Mouse (Mus musculus) frontal cortex, adult 2 months (tissue): ENCODE measurements around the gene Syt16. TPM values are rescaled to one million over a fixed set of nuclear protein-coding genes. Genes with fewer than 3 reads are reported as not detected.

Experiments
- DNase-seq, 2 experiments: peaks; one replicate each; pipeline ENCODE4 v3.0.0; 2022; ENCODE audit warnings: low spot score in 1 of 2; ENCODE audit errors: extremely low spot score in 1 of 2
- polyA plus RNA-seq: library from polyadenylated mRNA; depleted of rRNA; stranded (reverse); fragments of >200 nt; gene quantifications from 2 replicates; pipeline ENCODE4 v1.2.3, GENCODE M21; 2012

Syt16 gene
- polyA plus RNA-seq, 1 experiment = 49.2 TPM

DNA sequence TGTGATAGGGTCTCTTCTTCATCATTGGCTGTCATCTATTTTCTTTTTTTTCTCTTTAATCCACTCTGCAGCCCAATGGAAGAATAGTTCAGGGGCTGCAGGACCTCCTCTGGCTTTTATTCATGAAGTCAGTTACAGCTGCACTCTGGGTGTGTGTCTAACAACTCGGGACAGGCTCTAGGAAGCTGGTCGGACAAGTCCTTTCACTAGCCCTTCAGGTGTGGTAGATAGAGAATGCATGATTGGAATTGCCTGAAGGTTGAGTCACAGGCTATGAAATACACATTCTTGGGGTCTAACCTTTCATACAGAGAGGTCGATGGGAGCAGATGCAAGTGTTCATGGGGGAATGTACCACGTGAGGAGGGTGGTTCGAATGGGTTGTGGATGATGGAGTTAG, 97.2 kb downstream of the Syt16 start:
- DNase-seq = no peak

DNA sequence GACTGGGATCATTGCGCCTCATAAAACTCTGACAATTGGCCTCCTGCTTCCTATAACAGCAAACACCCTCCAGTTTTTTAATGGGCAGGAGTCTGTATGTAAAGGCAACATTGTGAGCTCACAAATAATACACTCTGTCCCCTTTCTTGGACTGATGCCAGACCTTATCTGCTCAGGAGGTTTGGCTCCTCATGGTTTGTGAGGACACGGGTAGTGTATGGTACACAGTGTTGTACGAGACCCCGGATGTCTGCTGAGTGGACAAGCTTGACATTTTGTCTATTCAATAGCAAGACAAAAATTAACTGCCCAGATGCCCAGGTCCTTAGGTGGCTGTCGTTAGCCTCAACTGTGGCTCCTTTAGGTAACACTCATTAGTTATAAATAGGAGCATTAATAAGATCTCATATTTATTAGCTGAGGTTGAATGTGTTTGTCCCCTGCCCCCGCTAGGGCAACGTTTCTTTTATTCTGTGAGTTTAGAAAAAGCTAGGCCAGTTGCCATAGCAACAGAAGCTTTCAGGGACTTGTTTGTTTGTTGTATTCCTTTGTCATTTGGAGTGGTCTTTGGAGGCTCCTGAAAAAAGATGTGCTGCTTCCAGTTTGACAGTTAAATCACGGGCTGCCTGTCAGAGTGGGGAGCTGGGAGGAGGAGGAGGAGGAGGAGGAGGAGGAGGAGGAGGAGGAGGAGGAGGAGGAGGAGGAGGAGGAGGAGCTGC, 101.3 kb downstream of the Syt16 start:
- no peak for DNase-seq

DNA sequence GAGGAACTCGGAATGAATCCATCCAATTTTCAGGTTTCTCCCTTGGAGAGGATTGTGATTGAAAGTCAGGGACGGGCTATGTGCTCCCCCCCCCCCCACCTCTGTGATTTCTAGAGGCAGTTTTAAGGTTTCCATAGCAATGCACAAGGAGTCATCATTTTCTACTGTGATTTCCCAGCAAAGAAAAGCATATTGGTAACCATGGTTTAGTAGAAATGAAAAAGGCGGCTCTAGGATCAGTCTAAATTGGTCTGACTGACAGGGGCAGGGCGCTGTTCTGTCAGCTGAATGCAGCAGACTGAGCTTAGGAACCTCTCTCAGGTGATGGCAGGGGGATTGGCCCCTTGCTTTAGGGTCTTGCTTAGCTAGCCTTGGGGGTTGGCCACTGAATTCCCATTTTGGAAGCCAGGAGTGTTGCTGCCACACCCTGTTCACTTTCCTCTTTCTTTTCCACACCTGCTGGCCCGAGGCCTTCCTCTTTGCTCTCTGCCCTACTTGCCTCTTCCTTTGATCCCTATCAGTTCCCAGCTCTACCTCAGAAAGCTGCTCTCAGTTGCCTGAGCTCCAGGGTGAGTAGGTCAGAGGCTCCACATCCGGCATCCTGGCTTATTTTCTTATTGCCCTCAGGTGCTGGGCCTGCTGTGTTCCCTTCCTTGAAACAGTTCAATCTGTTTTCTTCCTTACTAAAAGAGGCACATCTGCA, 108.5 kb downstream of the Syt16 start:
- no peak for DNase-seq

DNA sequence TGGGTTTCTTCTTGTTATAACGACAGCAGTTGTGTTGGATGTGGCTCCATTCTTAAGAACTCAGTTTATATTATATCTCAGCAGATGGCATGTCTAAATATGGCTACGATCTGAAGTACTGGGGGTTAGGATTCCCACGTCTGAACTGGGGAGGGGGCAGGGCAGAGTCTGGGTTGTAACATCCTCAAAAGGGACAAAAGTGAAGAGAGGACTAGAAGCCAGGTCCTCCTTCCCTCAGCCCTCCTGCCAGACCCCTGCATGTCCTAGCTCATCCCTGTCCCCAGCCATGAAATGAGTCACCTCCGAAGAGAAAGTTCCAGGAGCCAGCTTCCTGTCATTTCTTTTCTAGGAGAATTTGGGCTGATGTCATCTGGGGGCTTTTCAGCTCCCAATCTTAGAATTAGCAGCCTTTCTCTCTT, 111.2 kb downstream of the Syt16 start:
- peak; percentile 44 to 81 for DNase-seq

DNA sequence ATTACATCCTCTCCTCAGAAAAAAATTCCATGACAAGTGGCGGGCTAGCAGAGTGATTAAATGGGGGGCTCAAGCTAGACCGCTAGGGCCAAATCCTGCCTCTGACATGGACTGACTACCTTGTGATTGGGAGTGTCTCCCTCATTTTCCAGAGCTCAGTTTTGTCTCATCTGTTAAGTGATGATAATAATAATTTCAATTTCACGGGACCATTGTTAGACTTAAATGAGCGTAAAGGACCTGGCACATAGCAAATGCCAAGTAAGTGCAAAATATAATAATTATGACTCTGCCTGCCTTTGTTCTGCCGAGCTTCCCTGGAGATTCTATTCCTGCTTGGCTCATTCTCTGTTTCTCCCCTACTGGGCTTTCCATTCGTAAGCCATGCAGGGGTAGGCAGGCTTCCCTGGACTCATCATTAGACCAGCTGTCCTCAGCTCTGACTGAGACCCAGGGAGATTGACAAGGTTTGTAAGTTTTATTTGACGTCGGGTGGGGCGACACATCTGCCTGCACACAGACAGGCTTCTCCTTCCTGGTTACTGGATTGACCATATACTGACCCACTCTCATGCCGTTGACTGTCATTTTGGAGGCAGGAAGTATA, 112.1 kb downstream of the Syt16 start:
- DNase-seq = no peak

DNA sequence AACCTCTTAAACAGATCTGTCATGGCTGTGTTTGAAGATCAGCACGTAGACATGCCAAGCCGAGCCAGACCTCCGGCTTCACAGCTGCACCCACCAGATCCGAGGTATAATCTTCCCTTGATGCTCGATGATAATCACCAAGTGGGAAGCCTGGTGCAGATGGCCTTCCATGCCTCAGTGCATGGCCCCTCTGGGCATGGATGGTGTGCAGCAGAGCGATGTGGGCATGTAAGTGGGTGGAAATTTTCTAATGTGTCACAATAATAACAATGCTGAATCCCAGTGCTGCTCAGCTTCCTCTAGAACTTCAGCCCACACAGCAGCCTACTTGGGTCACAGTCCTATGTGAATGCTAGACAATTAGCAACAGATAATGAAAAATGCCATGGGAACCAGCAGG, 119.4 kb downstream of the Syt16 start:
- DNase-seq = no peak

DNA sequence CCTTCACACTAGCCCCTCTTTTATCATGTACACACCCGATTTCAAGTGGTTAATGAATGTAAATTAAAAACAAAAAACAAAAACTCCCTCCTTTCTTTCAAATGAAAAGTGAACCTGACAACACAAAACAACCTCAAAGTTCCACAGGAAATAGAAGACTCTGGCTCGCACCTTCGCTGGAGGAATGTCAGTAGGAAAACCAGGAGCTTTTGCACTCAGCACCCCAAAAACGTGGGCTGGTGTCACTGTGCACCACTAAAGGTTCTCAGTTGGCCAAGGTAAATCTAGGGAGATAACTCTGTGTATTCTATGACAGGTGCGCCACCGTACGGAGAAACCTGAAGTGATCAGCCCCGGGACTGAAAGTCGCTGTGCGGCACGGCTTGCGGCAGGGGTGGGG, 128.3 kb downstream of the Syt16 start:
- no peak for DNase-seq

DNA sequence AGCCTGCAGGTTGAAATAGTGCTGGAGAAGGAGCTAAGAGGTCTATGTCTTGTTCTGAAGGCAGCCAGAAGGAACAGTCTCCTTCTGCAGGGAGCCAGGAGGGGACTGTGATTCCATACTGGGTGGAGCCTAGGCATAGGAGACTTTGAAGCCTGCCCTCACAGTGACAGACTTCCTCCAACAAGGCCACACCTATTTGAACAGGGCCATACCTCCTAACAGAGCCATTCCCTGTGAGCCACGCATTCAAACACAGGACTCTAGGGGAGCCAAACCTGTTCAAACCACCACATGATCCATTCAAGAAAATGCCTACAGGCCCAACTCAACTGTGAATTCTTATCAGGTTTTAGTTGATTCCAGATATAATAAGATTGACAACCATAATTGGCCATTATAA, 130.8 kb downstream of the Syt16 start:
- no peak for DNase-seq

DNA sequence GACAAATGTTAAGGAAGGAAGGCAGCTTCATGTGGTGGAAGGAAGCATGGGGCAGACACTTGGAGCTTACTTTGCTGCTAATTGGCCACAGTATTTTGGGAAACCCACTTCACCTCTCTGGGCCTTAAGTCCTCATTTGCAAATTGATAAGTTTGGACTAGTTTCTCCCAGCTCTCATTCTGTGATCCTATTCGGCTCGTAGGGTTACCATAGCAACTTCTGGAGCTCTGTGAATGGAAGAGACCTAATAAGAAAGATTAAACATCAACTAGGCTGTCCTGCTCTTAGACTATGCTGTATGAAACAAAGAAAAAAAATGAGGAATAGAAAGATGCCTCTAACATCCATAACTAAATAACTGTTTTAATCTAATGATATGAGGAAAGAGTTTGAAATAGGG, 134.3 kb downstream of the Syt16 start:
- DNase-seq = no peak

DNA sequence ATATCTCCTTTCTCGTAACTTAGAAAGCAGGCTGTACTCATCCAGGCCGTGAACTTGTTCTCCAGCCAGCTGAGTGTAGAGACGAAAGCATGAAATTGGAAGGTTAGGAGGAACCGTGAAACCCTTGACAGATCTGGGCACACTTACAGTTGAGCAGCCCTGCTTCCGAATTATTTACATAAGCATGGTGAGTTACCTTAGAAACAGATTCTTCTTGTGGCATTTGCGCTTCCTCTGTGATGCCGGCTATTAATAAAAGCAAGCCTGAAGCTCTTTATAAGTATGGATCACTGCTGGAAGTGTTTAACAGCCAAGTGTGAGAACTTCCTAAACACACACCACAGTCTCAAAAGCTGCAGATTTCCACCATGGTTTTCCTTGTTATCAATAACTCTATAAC, 144.7 kb downstream of the Syt16 start:
- DNase-seq = peak in 1 of 2 experiments; percentile 41

DNA sequence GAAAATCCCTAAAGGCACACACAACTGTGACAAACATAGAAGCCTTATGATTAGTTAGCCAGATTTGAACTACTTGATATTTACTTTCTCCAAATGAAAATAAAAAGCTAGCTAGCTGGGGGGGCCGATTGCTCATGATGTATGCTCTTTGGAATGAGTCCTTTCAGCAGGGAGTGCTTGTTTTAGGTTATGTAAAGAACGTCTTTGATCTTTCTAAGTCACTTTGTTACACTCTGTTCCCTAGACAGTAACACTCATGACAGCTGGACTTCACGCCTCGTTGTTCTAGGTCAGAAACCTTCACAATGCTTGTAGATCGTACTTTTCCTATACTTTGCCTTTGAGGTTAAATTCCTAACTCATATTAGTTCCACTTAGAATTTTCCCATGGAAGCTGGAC, 146.9 kb downstream of the Syt16 start:
- no peak for DNase-seq

DNA sequence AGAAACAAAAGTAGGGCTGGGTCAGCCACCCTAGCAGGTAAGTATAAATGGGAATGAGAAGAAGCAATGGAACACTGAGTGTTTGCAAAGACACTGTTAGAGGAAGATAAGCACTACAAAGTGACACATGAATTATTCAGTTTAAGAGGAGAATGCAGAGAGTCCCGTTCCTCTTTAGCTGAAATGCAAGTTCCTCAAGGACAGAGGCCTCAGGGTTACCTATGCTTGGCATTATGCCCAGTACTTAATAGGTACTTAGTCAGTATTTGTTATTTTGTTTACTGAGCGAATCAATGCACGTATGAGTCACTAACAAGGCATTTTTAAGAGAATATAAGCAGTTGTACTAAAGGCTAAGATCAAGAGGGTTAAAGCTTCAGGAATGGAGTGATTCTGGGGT, 163.3 kb downstream of the Syt16 start:
- DNase-seq = no peak

DNA sequence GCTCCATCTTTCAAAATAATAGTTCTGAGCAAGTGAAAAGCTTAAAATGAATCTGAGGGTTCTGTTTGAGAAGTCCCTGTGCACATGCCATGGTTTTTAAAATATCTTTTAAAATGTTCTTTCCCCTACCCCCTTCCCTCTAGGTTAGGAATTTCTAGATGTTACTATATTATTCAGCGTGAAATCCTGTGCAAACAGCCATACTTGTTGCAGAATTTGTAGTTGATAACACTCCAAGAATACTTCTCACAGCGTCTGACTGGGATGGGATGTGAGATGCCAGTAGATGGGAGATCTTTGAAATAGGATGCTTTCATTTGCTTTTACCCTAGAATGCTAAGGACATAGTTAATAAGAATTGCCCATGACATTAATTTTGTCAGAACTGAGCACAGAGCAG, 165.6 kb downstream of the Syt16 start:
- peak in 1 of 2 experiments; percentile 41 for DNase-seq

DNA sequence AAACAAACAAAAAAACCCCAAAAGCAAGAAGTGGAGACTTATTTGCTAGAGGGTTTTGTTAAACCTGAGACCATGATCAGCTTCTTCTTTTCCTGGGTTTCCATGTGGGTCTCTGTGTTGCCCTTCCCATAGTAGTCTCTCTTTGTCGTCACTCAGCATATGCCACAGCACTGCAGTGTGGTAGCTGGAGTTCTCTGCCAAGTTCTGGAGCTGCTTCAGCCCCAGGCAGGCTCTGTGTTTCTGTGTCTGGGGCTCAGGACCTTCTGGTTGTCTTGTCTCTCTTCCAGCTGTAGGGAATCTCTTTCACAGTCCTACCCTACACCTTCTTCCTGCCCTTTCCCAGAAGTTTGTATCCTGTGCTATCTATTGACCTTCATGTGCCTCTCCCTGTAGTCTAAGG, 173.8 kb downstream of the Syt16 start:
- no peak for DNase-seq

DNA sequence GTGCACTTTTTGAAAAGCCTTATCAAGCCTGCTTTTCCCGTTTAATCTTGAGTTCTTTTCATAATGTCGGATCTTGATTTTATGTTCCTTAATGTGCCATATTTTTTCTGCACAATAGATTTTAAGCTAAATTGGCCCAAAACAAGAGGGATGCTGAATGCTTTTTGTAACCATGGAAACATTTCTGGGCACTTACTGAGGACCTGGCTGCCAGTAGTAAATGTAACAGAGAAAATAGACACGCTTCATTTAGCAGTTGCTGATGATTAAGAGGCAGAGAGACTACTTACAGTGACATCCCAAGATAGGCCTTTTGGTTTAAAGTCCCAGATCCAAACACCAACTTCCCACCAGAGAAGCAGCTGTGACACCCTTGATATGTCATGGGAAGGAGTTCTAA, 176.4 kb downstream of the Syt16 start:
- peak; percentile 18 to 35 for DNase-seq

DNA sequence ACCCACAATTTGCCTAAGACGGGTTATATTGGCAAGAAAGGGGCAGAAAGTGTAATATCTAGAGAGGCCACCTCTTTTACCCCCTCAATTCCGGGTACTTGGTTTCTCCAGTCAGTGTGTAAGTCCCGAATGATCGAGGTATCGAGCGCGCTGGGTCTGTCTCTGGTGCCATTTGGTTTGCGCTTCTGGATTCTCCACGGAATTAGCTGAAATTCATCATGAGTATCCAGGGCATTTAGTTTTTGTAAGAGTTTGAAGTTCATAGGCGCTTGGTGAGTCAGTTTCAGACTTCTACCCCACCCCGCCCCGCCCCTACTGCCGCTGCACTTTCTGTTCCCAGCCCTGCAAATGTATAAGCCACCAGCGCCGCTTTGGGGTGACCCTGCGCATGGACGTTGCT, 187.1 kb downstream of the Syt16 start:
- DNase-seq = no peak

DNA sequence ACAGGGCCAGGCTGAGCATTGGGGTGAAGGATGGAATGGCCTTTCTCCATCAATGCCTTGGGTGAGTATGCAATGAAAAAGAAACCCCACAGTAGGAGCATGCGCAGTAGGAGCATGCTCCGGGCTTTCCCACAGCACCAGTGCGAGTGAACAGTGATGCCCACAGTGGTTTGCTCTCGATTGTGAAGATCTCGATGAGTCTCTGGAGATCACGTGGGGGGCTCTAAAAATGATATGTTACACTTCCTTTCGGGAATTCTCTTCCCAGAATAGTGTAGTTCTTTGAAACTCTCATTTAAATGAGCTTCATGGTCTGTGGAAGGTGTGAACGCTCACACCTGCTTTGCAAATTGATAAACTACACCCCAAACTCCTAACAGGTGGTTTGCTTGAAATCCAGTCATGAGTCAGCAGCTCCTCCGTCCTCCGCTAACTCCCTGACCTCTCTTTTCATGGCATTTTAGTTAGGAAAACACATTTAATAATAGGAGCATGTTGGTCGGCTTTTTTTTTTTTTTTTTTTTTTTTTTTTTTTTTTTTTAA, 190.9 kb downstream of the Syt16 start:
- peak; percentile 16 to 47 for DNase-seq

DNA sequence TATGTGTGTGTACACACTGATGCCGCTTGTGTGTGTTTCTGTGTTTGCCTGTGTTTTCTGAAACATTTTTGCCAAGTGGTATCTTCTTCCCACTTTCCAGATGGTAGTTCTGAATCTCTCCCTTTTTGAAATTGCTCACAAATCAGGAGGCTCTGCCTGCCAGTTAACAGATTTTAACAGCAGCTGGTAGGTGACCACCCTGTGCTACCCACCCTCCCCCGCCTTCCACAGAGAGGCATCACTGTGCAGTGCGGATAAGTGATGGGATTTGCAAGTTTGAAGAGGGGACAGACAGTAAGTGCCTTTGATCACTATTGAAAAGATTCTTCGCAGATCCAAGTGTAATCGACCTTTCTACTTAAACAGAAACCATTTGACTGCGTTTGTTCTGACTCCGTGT, 191.4 kb downstream of the Syt16 start:
- DNase-seq = peak in 1 of 2 experiments; percentile 61

DNA sequence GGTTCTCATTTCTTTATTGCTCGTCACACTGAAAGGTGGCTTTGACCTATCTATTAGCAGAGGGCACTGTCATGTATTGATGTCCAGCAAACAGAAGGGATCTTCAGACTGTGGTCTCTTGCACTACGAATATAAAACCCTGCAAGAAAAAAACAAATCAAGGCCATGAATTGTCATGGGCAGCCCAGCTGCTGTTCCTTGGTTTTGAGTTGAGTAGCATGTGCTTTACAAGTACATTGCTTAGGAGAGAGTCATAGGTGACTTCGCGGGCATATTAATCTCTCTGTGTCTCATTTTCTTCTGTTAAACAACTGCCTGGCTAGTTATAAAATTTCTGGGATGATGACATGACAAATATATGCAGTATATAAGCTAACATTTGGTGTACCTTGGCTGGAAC, 192.4 kb downstream of the Syt16 start:
- DNase-seq = no peak

DNA sequence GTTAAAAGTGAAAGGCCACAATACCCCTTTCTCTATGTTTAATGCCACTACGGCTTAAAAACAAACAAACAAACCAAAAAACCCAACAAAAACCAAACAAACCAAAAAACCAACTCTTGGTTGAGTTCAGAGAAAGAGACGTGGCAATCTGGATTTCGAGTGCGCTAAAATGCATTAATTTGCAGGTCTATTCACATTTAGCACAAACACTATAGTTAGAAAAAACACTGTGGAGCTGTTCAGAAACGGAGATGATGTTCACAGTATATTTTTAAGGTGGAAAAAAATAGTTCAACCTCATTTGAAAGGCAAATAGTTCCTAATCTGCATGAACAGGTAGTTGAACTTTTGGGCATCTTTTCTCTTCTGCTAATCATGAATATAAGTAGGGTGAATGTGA, 192.8 kb downstream of the Syt16 start:
- peak in 1 of 2 experiments; percentile 31 for DNase-seq

DNA sequence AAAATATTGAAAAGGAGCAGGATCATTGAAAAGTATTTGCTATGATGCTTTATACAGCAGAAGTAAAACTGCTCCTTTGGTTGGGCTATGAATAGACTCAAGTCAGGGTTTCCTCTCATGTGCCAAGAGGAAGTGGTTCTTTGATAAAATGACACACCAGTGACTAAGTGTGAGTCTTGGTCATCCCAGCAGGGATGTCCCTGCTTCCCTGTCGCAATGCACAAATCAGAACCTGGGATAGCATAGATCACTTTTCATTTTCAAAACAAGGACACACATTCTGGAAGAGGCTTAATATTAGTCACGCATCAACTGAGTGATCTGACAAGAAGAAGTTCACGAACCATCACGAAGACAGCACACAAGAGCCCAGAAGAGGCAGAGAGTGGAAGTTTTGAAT, 195.1 kb downstream of the Syt16 start:
- DNase-seq = no peak

DNA sequence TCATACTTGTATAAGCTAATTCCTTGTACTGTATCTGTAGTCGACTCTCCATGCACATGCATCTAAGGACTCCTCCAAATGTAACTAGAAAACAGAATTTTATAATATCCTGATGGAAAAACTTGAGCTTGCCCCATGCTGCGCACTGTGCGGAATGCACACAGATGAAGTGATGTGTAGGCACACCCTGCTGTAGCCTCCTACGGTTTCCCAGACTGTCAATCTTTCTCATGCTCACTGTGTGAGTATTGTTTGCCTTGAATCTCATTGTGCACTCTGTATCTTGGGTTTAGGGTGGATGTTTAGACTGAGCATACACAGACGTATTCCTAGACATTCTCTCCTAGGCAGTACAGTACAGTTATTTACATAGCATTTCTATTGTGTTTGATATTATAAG, 203.9 kb downstream of the Syt16 start:
- DNase-seq = peak in 1 of 2 experiments; percentile 30
